Mouse (Mus musculus) neutrophil, adult 5-6 weeks (primary cell): ENCODE data around the gene Defb33. TPM values are rescaled to one million over a fixed set of nuclear protein-coding genes. Genes with fewer than 3 reads are reported as not detected.

Experiments used
- ATAC-seq: fragments of 151-379, 151-347 bp; 2 replicates; pipeline ENCODE4 v1.8.0; 2017; ENCODE audit warnings: mild to moderate bottlenecking, moderate TSS enrichment; ENCODE audit not compliant: insufficient number of reproducible peaks, poor library complexity, low FRiP score, severe bottlenecking; ENCODE audit errors: extremely low read depth
- total RNA-seq: library from RNA; stranded (forward); fragments of 200-1000 nt; gene quantifications from 2 replicates; pipeline ENCODE4 v1.2.3, GENCODE M21; 2017

The Defb33 gene
- not detected in 2 replicates for total RNA-seq

- ATAC-seq, result no peak
Observed at GRCm38 (mm10) chr8:20892369-20892768, at the start of gene Defb33. TSS of gene Defb33 (plus strand) at chr8:20892669.

- no peak for ATAC-seq
Observed at GRCm38 (mm10) chr8:20874608-20875007, 17.9 kb upstream of the Defb33 start.

GRCm38 (mm10) chr8:20902527-20902926, 10.1 kb downstream of the Defb33 start, which contains the start of gene Gm15056:
TSS of gene Gm15056 (minus strand) at chr8:20902627.
- no peak for ATAC-seq

- no peak for ATAC-seq
Observed at GRCm38 (mm10) chr8:20907119-20907518, 14.7 kb downstream of the Defb33 start.

GRCm38 (mm10) chr8:20908256-20908655, 15.8 kb downstream of the Defb33 start:
- ATAC-seq, result no peak

GRCm38 (mm10) chr8:20912288-20912687, 19.8 kb downstream of the Defb33 start:
- ATAC-seq, result no peak

- ATAC-seq, result no peak
Observed at GRCm38 (mm10) chr8:20921971-20922370, 29.5 kb downstream of the Defb33 start, which contains the start of gene Gm6040. TSS of gene Gm6040 (minus strand) at chr8:20922071.

- ATAC-seq, result no peak
Observed at GRCm38 (mm10) chr8:20944610-20945009, 52.1 kb downstream of the Defb33 start, which contains the start of gene AY761185. TSS of gene AY761185 (minus strand) at chr8:20944710.

Other genes starting within 250 kb of the Defb33 start
- gene Gm15056, start 10.0 kb downstream of the Defb33 start, total RNA-seq, result not detected in 2 replicates
- not detected in 2 replicates for gene Gm6040, start 29.4 kb downstream of the Defb33 start, total RNA-seq
- gene AY761185, start 52.0 kb downstream of the Defb33 start, total RNA-seq, result not detected in 2 replicates
- not detected in 2 replicates for gene Defa21, start 132.9 kb downstream of the Defb33 start, total RNA-seq
- gene Defa23, start 162.4 kb downstream of the Defb33 start, total RNA-seq, result not detected in 2 replicates
- gene Defa35, start 172.4 kb downstream of the Defb33 start, total RNA-seq, result not detected in 2 replicates
- not detected in 2 replicates for gene Defa25, start 191.8 kb downstream of the Defb33 start, total RNA-seq
- not detected in 2 replicates for gene Gm14851, start 203.4 kb downstream of the Defb33 start, total RNA-seq
- gene Defa30, start 242.0 kb downstream of the Defb33 start, total RNA-seq, result not detected in 2 replicates